ENCODE assay signal across 11 mouse cellular contexts in genomic region chr4:46747007-46747746, GRCm38 (mm10).
DNase-seq lines count a peak whose midpoint lies in the region; ATAC-seq and TF ChIP-seq lines count a peak whose summit lies in the region.
"Had no signal": no experiment of that assay in that cellular context is flagged by ENCODE, and none has a peak within 500 bp of the region (broad histone marks: within the 10 kb centered on the region; RNA-seq: fewer than 3 reads in every experiment).

No protein-coding gene starts in this region.

- 29% methylated on average over 14 of the region's 14 CpGs for WGBS in hindbrain, embryonic 13.5 days
- 28% methylated on average over 14 of the region's 14 CpGs for WGBS in midbrain, embryonic 14.5 days
- 51% methylated on average over 14 of the region's 14 CpGs for WGBS in lung, postnatal 0 days

- no peak for TF ChIP-seq EP300 in lung, postnatal 0 days (IDR thresholded peaks at IDR 0.05)

- H3K27ac ChIP-seq in hindbrain, embryonic 13.5 days, result peak overlapping the region; percentile 80
- peak overlapping the region; percentile 78 for H3K27ac ChIP-seq in midbrain, embryonic 14.5 days (replicated peaks; ENCODE audit: low read depth, low read length)
- H3K27ac ChIP-seq in lung, postnatal 0 days (ENCODE audit: low read length), result no peak overlapping the region

- no peak for TF ChIP-seq CTCF in lung, postnatal 0 days (IDR thresholded peaks at IDR 0.05)

- H3K27me3 ChIP-seq in hindbrain, embryonic 13.5 days, result no peaks in the 10 kb centered on the region
- no peaks in the 10 kb centered on the region for H3K27me3 ChIP-seq in midbrain, embryonic 14.5 days (ENCODE audit: control insufficient read depth, insufficient read depth, low read length)
- H3K27me3 ChIP-seq in lung, postnatal 0 days (replicated peaks; ENCODE audit: insufficient read depth, low read length), result no peaks in the 10 kb centered on the region

- DNase-seq in frontal cortex, postnatal 36 days (ENCODE audit: low spot score in 2 of 2), result peak; percentile 57 to 63
- DNase-seq in frontal cortex, postnatal 25 days (ENCODE audit: low spot score in 2 of 2), result no peak
- DNase-seq in R1 (ENCODE audit: low read depth, low spot score), result peak; percentile 25
- peak; percentile 78 for DNase-seq in midbrain, embryonic 14.5 days
- no peak for DNase-seq in adrenal gland, postnatal 4 days (ENCODE audit: low spot score in 2 of 2)
- no peak for DNase-seq in lung, postnatal 0 days (ENCODE audit: low spot score)
- no peak for DNase-seq in adrenal gland, adult 2 months
- DNase-seq: adrenal gland, postnatal 10 days; kidney, postnatal 4 days; lung, adult 2 months had no signal

- no peaks in the 10 kb centered on the region for H3K9me3 ChIP-seq in hindbrain, embryonic 13.5 days
- H3K9me3 ChIP-seq in midbrain, embryonic 14.5 days (ENCODE audit: control insufficient read depth, low read length), result no peaks in the 10 kb centered on the region
- no peaks in the 10 kb centered on the region for H3K9me3 ChIP-seq in lung, postnatal 0 days (ENCODE audit: low read length)

- no peak overlapping the region for H3K9ac ChIP-seq in hindbrain, embryonic 13.5 days
- peak overlapping the region; percentile 9; the same call in 1 of the 2 replicates for H3K9ac ChIP-seq in midbrain, embryonic 14.5 days (replicated peaks; ENCODE audit: low read length)
- H3K9ac ChIP-seq in lung, postnatal 0 days (replicated peaks; ENCODE audit: low read depth), result no peak overlapping the region

- peak; percentile 40; the same call in 1 of the 2 replicates for ATAC-seq in hindbrain, embryonic 13.5 days (ENCODE audit: low FRiP score)
- ATAC-seq in midbrain, embryonic 14.5 days (ENCODE audit: low FRiP score, low TSS enrichment), result peak; percentile 70; the same call in 1 of the 2 replicates
- ATAC-seq in lung, postnatal 0 days, result no peak

- no peak overlapping the region for H3K4me2 ChIP-seq in hindbrain, embryonic 13.5 days
- no peak overlapping the region for H3K4me2 ChIP-seq in midbrain, embryonic 14.5 days (ENCODE audit: low read length)
- no peak overlapping the region for H3K4me2 ChIP-seq in lung, postnatal 0 days (replicated peaks; ENCODE audit: low read depth, low read length)

- H3K4me3 ChIP-seq in hindbrain, embryonic 13.5 days, result no peak overlapping the region
- no peak overlapping the region for H3K4me3 ChIP-seq in midbrain, embryonic 14.5 days (replicated peaks; ENCODE audit: low read depth, low read length)
- H3K4me3 ChIP-seq in lung, postnatal 0 days (ENCODE audit: low read depth, low read length), result no peak overlapping the region

- H3K36me3 ChIP-seq in hindbrain, embryonic 13.5 days, result no peaks in the 10 kb centered on the region
- H3K36me3 ChIP-seq in midbrain, embryonic 14.5 days (ENCODE audit: control insufficient read depth, insufficient read depth, low read length), result no peaks in the 10 kb centered on the region
- H3K36me3 ChIP-seq in lung, postnatal 0 days (ENCODE audit: insufficient read depth, low read length), result no peaks in the 10 kb centered on the region

- peaks cover 39% of the 10 kb centered on the region for H3K4me1 ChIP-seq in hindbrain, embryonic 13.5 days (replicated peaks)
- peaks cover 27% of the 10 kb centered on the region for H3K4me1 ChIP-seq in midbrain, embryonic 14.5 days (ENCODE audit: control insufficient read depth, insufficient read depth, low read length)
- no peaks in the 10 kb centered on the region for H3K4me1 ChIP-seq in lung, postnatal 0 days (ENCODE audit: insufficient read depth, low read depth, low read length)

Comparison
In these comparisons a context has a peak if more than half of its experiments do, and no peak if none do; other contexts are left out.
1. DNase-seq: peak in frontal cortex, postnatal 36 days (2 of 2), R1 (single experiment) and midbrain, embryonic 14.5 days (single experiment); none in frontal cortex, postnatal 25 days (0 of 2), adrenal gland, postnatal 4 days (0 of 2), lung, postnatal 0 days (single experiment) and adrenal gland, adult 2 months (single experiment).